Mouse (Mus musculus) lung, postnatal 0 days (tissue): ENCODE results near the gene Lrrfip1. TPM values are rescaled to one million over a fixed set of nuclear protein-coding genes. Genes with fewer than 3 reads are reported as not detected.

Experiments used
- ATAC-seq: fragments of 200-750 bp; cut with Nextera tagmentation; 2 replicates; pipeline ENCODE4 v1.8.0; 2017; ENCODE audit warnings: moderate library complexity
- DNase-seq: peaks from one replicate; pipeline ENCODE4 v3.0.0-alpha.2; 2016; ENCODE audit warnings: low spot score
- H3K27ac ChIP-seq: fragments of 300-500 bp; sonication (generic); 2 replicates; pipeline ENCODE4 v1.5.1; 2014; ENCODE audit warnings: antibody characterized with exemption, mild to moderate bottlenecking, low read length, mixed read lengths
- H3K27me3 ChIP-seq: fragments of 300-500 bp; sonication (generic); replicated peaks from 2 replicates; pipeline ENCODE4 v1.6.1; 2014; ENCODE audit warnings: low read length, mixed read lengths; ENCODE audit not compliant: insufficient read depth
- H3K36me3 ChIP-seq: fragments of 300-500 bp; sonication (generic); 2 replicates; pipeline ENCODE4 v1.6.1; 2014; ENCODE audit warnings: low read length, mixed read lengths; ENCODE audit not compliant: insufficient read depth
- H3K4me1 ChIP-seq: fragments of 300-500 bp; sonication (generic); 2 replicates; pipeline ENCODE4 v1.6.1; 2014; ENCODE audit warnings: antibody characterized with exemption, low read depth, low read length, mixed read lengths; ENCODE audit not compliant: insufficient read depth
- H3K4me2 ChIP-seq: fragments of 300-500 bp; sonication (generic); replicated peaks from 2 replicates; pipeline ENCODE4 v1.6.1; 2014; ENCODE audit warnings: low read depth, mild to moderate bottlenecking, low read length, moderate library complexity, mixed read lengths
- H3K4me3 ChIP-seq: fragments of 300-500 bp; sonication (generic); 2 replicates; pipeline ENCODE4 v1.5.1; 2014; ENCODE audit warnings: low read depth, low read length
- H3K9ac ChIP-seq: fragments of 300-500 bp; sonication (generic); replicated peaks from 2 replicates; pipeline ENCODE4 v1.6.1; 2014; ENCODE audit warnings: low read depth, mild to moderate bottlenecking
- H3K9me3 ChIP-seq: fragments of 300-500 bp; sonication (generic); 2 replicates; pipeline ENCODE4 v1.6.1; 2016; ENCODE audit warnings: low read length, mixed read lengths
- CTCF ChIP-seq: IDR thresholded peaks from 2 replicates; pipeline ENCODE4 v1.5.1; 2016; ENCODE audit warnings: antibody characterized with exemption, mild to moderate bottlenecking
- EP300 ChIP-seq: IDR thresholded peaks from 2 replicates; pipeline ENCODE4 v1.6.1; 2016; ENCODE audit warnings: antibody characterized with exemption, mild to moderate bottlenecking, control low read depth
- WGBS: fragments of 180-500 bp; shearing (Covaris S2); extraction: QIAGEN DNeasy Blood & Tissue Kit; methylation state at CpG from one replicate; pipeline ENCODE4 v1.1.7; 2014; 5-methylcytosine and 5-hydroxymethylcytosine counted together
- polyA plus RNA-seq: library from polyadenylated mRNA; unstranded; fragments of >200 nt; fragmentation: Nextera tagmentation; extraction: Ambion mirVana; gene quantifications from 2 replicates; pipeline ENCODE4 v1.2.1, GENCODE M21; 2015

Gene Lrrfip1
- polyA plus RNA-seq, 1 experiment from 2014 or later = 83.1 TPM

- H3K4me3 ChIP-seq = no peak overlapping the region
- TF ChIP-seq EP300 = peak; percentile 44; the same call in 1 of the 2 replicates
- TF ChIP-seq CTCF = peak; percentile 99
- H3K9me3 ChIP-seq = no peaks in the 10 kb centered on the region
- no peak overlapping the region for H3K27ac ChIP-seq
- 21% methylated on average over 9 of the region's 9 CpGs for WGBS
- peaks cover under 1% of the 10 kb centered on the region; the same call in 1 of the 2 replicates for H3K4me1 ChIP-seq
- no peaks in the 10 kb centered on the region for H3K36me3 ChIP-seq
- ATAC-seq (peak; percentile 65), DNase-seq (peak; percentile 91)
- no peak overlapping the region for H3K4me2 ChIP-seq
- no peaks in the 10 kb centered on the region for H3K27me3 ChIP-seq
- H3K9ac ChIP-seq = no peak overlapping the region
These were observed 25.5 kb upstream of the Lrrfip1 start for GRCm38 (mm10) chr1:90972911-90973573.

DNA sequence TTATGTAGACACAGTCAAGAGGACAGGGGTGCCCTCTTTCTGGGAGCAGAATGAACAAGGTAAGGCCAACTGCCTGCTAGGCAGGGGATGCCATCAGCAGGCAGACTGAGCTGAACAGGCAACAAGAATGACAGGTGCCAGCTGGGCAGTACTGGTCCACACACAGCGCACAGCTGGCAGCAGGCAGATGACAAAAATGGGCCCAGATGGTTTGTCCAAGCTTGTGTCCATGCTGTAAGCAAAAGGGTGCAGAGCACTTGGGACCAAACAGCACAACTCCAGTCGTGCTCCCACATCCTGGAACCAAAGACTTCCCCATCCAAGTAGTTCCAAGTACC lies 25.0 kb upstream of the Lrrfip1 start:
- H3K9ac ChIP-seq = no peak overlapping the region
- H3K4me2 ChIP-seq = no peak overlapping the region
- no peak overlapping the region for H3K27ac ChIP-seq

GRCm38 (mm10) chr1:90974906-90975649 lies 23.5 kb upstream of the Lrrfip1 start:
- no peaks in the 10 kb centered on the region for H3K9me3 ChIP-seq
- DNase-seq (peak; percentile 49), ATAC-seq (peak; percentile 51)
- TF ChIP-seq CTCF (no peak), EP300 (no peak)
- H3K36me3 ChIP-seq = no peaks in the 10 kb centered on the region
- H3K9ac ChIP-seq = no peak overlapping the region
- 48% methylated on average over 12 of the region's 12 CpGs for WGBS
- H3K4me2 ChIP-seq = no peak overlapping the region
- no peaks in the 10 kb centered on the region for H3K27me3 ChIP-seq
- H3K4me3 ChIP-seq = no peak overlapping the region
- H3K27ac ChIP-seq = no peak overlapping the region
- no peaks in the 10 kb centered on the region for H3K4me1 ChIP-seq

More for the DNA sequence above, 25.0 kb upstream of the Lrrfip1 start:
- TF ChIP-seq CTCF = no peak
- no peak for TF ChIP-seq EP300
- WGBS = 82% methylated on average over 2 of the region's 2 CpGs
- Histone ChIP-seq H3K4me1 (no peaks in the 10 kb centered on the region), H3K4me3 (no peak overlapping the region), H3K9me3 (no peaks in the 10 kb centered on the region), H3K27me3 (no peaks in the 10 kb centered on the region), H3K36me3 (no peaks in the 10 kb centered on the region)
- DNase-seq (no peak), ATAC-seq (peak; percentile 17)

- TF ChIP-seq CTCF = no peak
- no peak for TF ChIP-seq EP300
- Histone ChIP-seq H3K9me3 (no peaks in the 10 kb centered on the region), H3K27me3 (no peaks in the 10 kb centered on the region), H3K9ac (no peak overlapping the region), H3K4me1 (no peaks in the 10 kb centered on the region), H3K4me3 (no peak overlapping the region), H3K27ac (no peak overlapping the region), H3K4me2 (no peak overlapping the region), H3K36me3 (no peaks in the 10 kb centered on the region)
- no peak for DNase-seq
- 94% methylated on average over 4 of the region's 4 CpGs for WGBS
- ATAC-seq = no peak
These were observed 22.6 kb upstream of the Lrrfip1 start for GRCm38 (mm10) chr1:90975960-90976359.

DNA sequence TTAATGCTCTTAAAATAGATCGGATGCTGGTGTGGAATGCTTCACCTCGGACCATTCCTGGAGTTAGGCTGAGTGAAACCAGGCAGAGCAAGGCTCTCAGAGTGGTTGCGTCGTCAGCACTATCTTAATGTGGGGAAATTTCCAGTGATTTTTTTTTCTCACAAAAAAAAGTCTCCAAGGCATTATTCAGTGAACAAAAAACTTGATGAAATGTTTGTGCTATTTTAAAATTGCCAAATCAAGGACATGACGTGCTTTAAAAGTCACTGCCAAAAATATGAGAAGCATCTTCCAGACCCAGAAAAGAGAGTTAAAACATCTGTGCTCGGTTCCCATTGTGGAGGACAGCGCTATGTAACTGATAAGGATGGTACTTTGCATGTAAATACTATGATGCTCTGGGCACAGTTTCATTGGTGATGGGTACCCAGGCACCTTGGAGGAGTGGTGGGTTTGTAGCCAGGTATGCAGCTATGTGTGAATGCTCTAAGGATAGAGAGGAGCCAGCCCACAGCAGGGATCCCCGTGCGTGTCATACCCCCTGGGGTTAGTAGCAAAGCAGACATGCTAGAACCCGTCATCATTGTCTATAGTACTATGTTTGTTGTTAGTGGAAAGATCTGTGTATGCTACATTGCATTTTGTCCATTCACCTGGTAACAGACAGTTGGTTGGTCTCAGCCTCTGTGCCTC lies 17.8 kb upstream of the Lrrfip1 start:
- Histone ChIP-seq H3K9ac (no peak overlapping the region), H3K4me1 (no peaks in the 10 kb centered on the region), H3K9me3 (no peaks in the 10 kb centered on the region), H3K36me3 (no peaks in the 10 kb centered on the region), H3K4me2 (no peak overlapping the region), H3K27me3 (no peaks in the 10 kb centered on the region), H3K4me3 (no peak overlapping the region), H3K27ac (no peak overlapping the region)
- TF ChIP-seq EP300 = peak; percentile 70
- TF ChIP-seq CTCF = no peak
- peak; percentile 89 for DNase-seq
- WGBS = 53% methylated on average over 10 of the region's 10 CpGs
- ATAC-seq = peak; percentile 86

DNA sequence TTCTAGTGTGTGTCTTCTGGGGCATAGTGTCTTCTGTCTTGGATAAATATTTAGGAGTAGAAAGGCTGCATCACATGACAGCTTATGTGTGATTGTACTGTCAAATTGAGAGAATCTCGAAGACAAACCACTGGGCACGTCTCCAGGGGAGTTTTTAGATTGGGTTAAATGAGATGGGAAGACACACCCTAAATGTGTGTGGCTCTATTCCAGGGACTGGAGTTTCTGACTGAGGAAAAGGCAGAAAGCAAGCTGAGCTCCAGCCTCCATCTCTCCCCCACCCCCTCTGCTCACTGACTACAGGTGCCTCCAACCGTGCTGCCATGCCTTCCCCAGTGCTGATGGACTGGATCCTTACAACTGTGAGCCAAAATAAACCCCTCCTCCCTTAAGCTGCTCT lies 17.2 kb upstream of the Lrrfip1 start:
- H3K4me3 ChIP-seq = no peak overlapping the region
- no peaks in the 10 kb centered on the region for H3K36me3 ChIP-seq
- no peak for ATAC-seq
- H3K27me3 ChIP-seq = no peaks in the 10 kb centered on the region
- TF ChIP-seq EP300 = no peak
- no peak for TF ChIP-seq CTCF
- H3K27ac ChIP-seq = no peak overlapping the region
- no peak for DNase-seq
- 43% methylated on average over 3 of the region's 3 CpGs for WGBS
- no peak overlapping the region for H3K9ac ChIP-seq
- H3K9me3 ChIP-seq = no peaks in the 10 kb centered on the region
- H3K4me2 ChIP-seq = no peak overlapping the region
- no peaks in the 10 kb centered on the region for H3K4me1 ChIP-seq
